Mouse (Mus musculus): ENCODE measurements around the gene Hsdl1. TPM values are rescaled to one million over a fixed set of nuclear protein-coding genes. Genes with fewer than 3 reads are reported as not detected.
A peak's percentile ranks its signal among the peaks of the same experiment; 100 is the strongest.

The Hsdl1 gene
- total RNA-seq, 1 experiment from 2014 or later, result 31.1 TPM

- ATAC-seq (replicated peaks; ENCODE audit: low read depth, poor library complexity, severe bottlenecking), result peak; percentile 78
Measured at GRCm38 (mm10) chr8:119585901-119586300, 10.9 kb upstream of the Hsdl1 start.

GRCm38 (mm10) chr8:119580441-119581161 is 5.6 kb upstream of the Hsdl1 start:
- ATAC-seq (replicated peaks; ENCODE audit: low read depth, poor library complexity, severe bottlenecking), result no peak

GRCm38 (mm10) chr8:119579096-119579495 is 4.1 kb upstream of the Hsdl1 start:
- no peak for ATAC-seq (replicated peaks; ENCODE audit: low read depth, poor library complexity, severe bottlenecking)

- ATAC-seq (replicated peaks; ENCODE audit: low read depth, poor library complexity, severe bottlenecking), result no peak
Measured at GRCm38 (mm10) chr8:119575366-119575726, 363 bp upstream of the Hsdl1 start.

GRCm38 (mm10) chr8:119572411-119572810 is 2.6 kb downstream of the Hsdl1 start:
- ATAC-seq (replicated peaks; ENCODE audit: low read depth, poor library complexity, severe bottlenecking), result no peak

GRCm38 (mm10) chr8:119571135-119571534 is 3.8 kb downstream of the Hsdl1 start:
- peak; percentile 54 for ATAC-seq (replicated peaks; ENCODE audit: low read depth, poor library complexity, severe bottlenecking)

GRCm38 (mm10) chr8:119569881-119570280 is 5.1 kb downstream of the Hsdl1 start:
- no peak for ATAC-seq (replicated peaks; ENCODE audit: low read depth, poor library complexity, severe bottlenecking)

GRCm38 (mm10) chr8:119568951-119569350 is 6.0 kb downstream of the Hsdl1 start:
- no peak for ATAC-seq (replicated peaks; ENCODE audit: low read depth, poor library complexity, severe bottlenecking)

- ATAC-seq (replicated peaks; ENCODE audit: low read depth, poor library complexity, severe bottlenecking), result no peak
Measured at GRCm38 (mm10) chr8:119568251-119568650, 6.7 kb downstream of the Hsdl1 start.

GRCm38 (mm10) chr8:119566367-119566766 is 8.6 kb downstream of the Hsdl1 start:
- no peak for ATAC-seq (replicated peaks; ENCODE audit: low read depth, poor library complexity, severe bottlenecking)

- ATAC-seq (replicated peaks; ENCODE audit: low read depth, poor library complexity, severe bottlenecking), result no peak
Measured at GRCm38 (mm10) chr8:119563849-119564251, 11.1 kb downstream of the Hsdl1 start.

GRCm38 (mm10) chr8:119559402-119559720 is 15.6 kb downstream of the Hsdl1 start:
- no peak for ATAC-seq (replicated peaks; ENCODE audit: low read depth, poor library complexity, severe bottlenecking)

- ATAC-seq (replicated peaks; ENCODE audit: low read depth, poor library complexity, severe bottlenecking), result peak; percentile 95
Measured at GRCm38 (mm10) chr8:119558603-119559401, 16.2 kb downstream of the Hsdl1 start, which contains the start of gene Mbtps1. Gene Mbtps1 (minus strand): TSS chr8:119558735.

- ATAC-seq (replicated peaks; ENCODE audit: low read depth, poor library complexity, severe bottlenecking), result peak; percentile 56
Measured at GRCm38 (mm10) chr8:119557821-119558602, 17.0 kb downstream of the Hsdl1 start.

- no peak for ATAC-seq (replicated peaks; ENCODE audit: low read depth, poor library complexity, severe bottlenecking)
Measured at GRCm38 (mm10) chr8:119557132-119557531, 17.9 kb downstream of the Hsdl1 start.

- no peak for ATAC-seq (replicated peaks; ENCODE audit: low read depth, poor library complexity, severe bottlenecking)
Measured at GRCm38 (mm10) chr8:119555861-119556260, 19.1 kb downstream of the Hsdl1 start.

- ATAC-seq (replicated peaks; ENCODE audit: low read depth, poor library complexity, severe bottlenecking), result no peak
Measured at GRCm38 (mm10) chr8:119552967-119553366, 22.0 kb downstream of the Hsdl1 start.

- no peak for ATAC-seq (replicated peaks; ENCODE audit: low read depth, poor library complexity, severe bottlenecking)
Measured at GRCm38 (mm10) chr8:119548560-119549113, 26.3 kb downstream of the Hsdl1 start.

- no peak for ATAC-seq (replicated peaks; ENCODE audit: low read depth, poor library complexity, severe bottlenecking)
Measured at GRCm38 (mm10) chr8:119547019-119547691, 27.8 kb downstream of the Hsdl1 start.

- ATAC-seq (replicated peaks; ENCODE audit: low read depth, poor library complexity, severe bottlenecking), result no peak
Measured at GRCm38 (mm10) chr8:119545791-119546190, 29.2 kb downstream of the Hsdl1 start.

Data from common myeloid progenitor, adult 5-6 weeks (primary cell).